Mouse (Mus musculus) retina, postnatal 7 days (tissue): ENCODE measurements around the gene Defb3.
"Not testable (repeated sequence)": the region's sequence is repeated elsewhere in the genome, so short reads cannot be mapped to it uniquely, and the experiment has no call there.

Experiments
- DNase-seq: peaks from one replicate; pipeline ENCODE4 v3.0.0-alpha.2; 2012; ENCODE audit warnings: low read depth, low spot score

Gene Defb3

DNA sequence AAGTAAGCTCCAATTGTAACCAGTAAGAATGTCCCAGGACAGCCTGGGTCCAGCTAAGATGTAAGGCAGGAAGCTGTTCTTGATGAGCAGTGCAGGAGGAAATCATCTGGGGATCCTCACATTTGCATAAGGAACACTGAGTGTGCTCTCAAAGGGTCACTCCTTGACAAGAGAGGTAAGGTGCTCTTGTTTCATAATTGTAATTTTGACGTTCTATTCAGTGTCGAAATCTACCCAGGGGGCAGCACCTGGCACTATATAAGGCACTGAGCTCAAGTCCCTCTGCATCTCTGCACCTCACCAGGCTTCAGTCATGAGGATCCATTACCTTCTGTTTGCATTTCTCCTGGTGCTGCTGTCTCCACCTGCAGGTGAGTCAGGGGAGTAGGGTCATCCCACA lies at the start of gene Defb3:
Defb3 (plus strand) TSS at position 301 of the 400 bp plus-strand sequence.
- not testable (repeated sequence) for DNase-seq

DNA sequence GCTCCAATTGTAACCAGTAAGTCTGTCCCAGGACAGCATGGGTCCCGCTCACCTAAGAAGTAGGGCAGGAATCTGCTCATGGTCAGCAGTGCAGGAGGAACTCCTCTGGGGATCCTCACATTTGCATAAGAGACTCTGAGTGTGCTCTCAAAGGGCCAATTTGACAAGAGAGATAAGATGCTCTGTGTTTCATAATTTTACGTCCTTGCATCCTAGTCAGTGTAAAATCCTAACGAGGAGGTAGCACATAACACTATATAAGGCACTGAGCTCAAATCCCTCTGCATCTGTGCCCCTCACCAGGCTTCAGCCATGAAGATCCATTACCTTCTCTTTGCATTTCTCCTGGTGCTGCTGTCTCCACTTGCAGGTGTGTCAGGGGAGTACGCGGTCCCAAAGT lies 45.9 kb upstream of the Defb3 start, which contains the start of gene Defb5:
Defb5 (plus strand) TSS at position 301 of the 400 bp plus-strand sequence.
- no peak for DNase-seq

GRCm38 (mm10) chr8:19258136-19258535 lies 35.0 kb upstream of the Defb3 start:
- no peak for DNase-seq

DNA sequence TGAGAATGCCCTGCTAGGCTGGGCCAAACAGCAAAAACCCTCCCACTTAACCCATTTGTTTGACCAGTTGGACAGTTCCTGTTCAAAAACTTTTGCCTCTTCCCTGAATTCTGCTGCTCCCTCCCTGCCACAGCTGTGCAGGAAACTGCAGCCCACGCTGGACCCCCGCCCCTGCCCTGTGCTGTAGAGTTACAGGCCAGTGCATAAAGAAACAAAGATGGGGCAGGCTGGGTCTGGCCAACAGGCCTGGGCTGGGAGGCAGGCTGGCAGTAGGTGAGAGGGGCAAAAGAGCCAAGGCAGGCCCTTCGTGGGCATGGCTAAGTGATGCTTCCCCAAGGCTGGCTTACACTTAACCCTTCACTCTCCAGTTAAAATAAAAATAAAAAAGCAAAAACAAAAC lies 33.5 kb upstream of the Defb3 start:
- no peak for DNase-seq

GRCm38 (mm10) chr8:19298361-19298760 lies 5.2 kb downstream of the Defb3 start:
- not testable (repeated sequence) for DNase-seq

DNA sequence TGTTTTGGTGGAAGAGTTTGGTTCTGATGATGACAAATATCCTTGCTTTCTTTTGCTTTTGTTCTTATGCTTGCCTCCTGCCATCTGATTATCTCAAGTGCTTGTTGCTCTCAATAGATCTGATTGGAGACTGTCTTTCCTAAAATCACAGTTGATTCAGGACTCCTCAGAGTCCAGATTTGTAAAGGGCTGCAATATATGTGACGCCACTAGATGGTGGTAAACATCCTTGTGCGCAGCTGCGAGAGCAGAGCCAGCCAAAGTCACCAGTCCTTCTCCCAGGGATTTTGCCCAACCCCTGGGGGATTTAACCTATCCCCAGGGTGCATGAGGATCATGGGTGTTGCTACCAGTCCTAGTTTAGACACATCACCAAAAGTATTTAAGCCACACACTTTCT lies 38.7 kb downstream of the Defb3 start:
- no peak for DNase-seq
